Mouse (Mus musculus): ENCODE measurements around the gene Slit1.

Gene Slit1

DNA sequence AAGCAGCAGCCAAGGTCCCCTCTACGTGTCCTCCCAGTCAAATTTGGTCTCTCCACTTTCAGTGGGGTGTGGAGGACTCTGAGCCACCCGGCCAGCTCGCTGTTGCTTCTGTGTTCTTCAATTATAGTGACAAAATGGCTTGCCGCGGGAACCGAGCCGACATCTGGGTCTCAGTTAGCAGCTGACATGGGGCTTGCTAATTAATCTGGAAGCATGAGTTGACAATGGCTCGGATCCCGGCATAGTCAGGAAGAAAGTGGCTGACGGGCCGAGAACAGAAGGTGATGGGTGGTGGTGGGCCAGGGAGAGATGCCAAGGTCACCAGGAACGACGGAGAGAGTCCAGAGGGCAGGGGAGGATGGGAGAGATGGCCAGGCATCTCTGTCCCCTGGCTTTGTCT, 55.2 kb downstream of the Slit1 start:
- WGBS = 40% methylated on average over 13 of the region's 13 CpGs

DNA sequence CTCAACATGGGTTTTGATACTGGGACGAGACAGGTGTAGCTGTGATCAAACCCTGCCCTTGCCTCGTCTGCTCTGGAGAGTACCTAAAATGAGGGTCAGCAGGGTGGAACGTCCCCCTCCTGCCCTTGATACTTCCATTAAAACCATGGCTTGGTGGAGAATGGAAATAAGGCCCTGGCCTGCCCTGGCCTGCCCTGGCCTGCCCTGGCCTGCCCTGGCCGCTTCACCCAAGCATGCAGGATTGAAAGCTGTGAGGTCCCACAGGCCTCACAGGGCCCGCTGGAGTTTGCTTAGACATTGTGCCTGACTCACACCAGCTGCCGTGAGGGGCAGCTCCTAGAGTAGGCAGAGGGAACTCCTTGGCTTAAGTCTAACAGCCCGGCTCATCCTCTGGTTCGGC, 55.6 kb downstream of the Slit1 start:
- WGBS = 79% methylated on average over 8 of the region's 8 CpGs

DNA sequence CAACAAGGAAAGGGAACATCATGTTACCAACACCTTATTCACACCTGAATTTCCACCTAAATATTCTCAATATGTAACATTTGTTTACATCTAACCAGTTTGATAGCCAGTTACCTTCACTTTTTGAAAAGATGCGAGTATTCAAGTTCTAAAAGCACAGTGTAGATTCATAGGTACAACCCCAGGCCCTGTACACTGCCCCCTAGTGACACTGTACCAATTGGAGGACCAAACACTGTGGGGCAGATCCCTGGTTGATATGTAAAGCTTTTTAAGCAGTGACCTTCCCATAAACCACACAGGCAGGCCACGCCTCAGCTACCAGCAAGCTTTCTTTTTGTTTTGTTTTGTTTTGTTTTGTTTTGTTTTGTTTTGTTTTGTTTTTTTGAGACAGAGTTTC, 57.3 kb downstream of the Slit1 start:
- WGBS = 95% methylated on average over 2 of the region's 2 CpGs

DNA sequence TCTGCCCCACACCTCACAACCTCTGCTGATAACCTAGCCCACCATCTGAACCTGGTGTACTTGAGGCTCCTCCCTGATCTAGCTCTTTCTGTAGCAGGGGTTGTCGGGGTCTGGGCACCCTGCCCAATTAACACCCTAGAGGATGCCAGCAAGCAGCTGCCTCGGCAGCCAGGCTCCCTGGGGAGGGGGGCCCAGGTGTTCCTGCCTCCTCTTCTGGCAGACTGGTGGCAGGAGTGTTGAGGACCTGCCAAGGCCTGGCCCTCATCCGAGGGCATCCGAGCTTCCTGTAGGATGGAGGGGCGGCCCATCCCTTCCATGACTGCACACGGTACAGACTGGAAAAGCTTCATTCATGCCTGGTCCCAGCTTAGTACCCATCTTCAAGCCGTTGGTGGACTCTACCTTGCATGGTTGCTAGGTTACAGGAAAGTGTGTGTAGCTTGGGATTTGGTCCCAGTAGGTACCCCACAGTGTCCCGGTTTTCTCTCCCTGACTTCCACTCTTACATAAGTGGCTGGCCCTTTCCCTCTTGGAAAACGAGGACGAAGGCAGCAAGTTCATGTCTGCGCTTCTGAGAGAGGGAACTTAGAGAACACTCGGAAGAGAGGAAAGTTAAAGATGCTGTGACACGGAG, 57.9 kb downstream of the Slit1 start:
- 38% methylated on average over 13 of the region's 13 CpGs for WGBS

DNA sequence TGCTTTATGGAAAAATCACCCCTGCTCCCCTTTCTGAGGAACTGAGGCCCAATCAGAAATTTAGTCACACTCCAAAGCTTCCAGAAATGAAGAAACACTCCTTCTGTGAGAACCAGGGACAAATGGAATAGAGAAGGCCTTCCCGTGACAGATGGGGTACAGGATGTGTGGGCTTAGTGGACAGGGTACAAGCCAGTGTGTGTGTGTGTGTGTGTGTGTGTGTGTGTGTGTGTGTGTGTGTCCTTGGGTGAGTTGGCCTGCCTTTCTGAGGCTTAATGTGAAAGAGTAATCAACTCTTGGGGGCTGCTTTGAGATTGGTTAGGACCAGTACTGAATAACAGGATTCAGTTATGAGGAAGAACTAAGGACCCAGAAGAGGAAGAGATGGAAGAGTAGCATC, 58.6 kb downstream of the Slit1 start:
- 53% methylated on average over 1 of the region's 1 CpGs for WGBS

DNA sequence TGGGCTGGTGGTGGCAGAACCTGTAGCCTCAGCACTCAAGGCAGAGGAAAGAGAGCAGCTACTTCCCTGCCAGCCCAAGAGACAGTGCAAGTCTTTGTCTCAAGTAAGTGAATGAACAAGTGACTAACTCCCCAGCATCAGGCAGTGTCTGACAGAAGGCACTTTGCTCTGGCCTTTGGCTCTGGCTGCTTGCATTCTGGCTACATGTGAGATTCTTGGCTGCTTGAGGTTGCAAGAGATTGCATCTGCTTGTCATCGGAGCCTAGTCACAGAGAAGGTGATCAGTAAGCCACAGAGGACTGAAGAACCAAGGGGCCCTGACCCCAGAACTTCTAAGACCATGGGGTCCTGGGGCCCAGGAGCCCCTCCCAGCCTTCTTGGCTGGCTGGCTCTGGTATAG, 59.5 kb downstream of the Slit1 start:
- 62% methylated on average over 1 of the region's 1 CpGs for WGBS

DNA sequence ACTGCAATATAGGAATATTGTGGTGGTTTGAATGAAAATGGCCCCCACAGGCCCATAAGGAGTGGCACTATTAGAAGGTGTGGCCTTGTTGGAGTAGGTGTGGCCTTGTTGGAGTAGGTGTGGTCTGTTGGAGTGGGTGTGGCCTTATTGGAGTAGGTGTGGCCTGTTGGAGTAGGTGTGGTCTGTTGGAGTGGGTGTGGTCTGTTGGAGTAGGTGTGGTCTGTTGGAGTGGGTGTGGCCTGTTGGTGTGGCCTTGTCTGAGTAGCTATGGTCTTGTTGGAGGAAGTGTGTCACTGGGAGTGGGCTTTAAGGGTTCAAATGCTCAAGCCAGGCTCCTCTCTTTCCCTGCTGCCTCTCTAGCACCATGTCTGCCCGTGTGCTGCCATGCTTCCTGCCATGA, 63.2 kb downstream of the Slit1 start:
- 93% methylated on average over 1 of the region's 1 CpGs for WGBS

DNA sequence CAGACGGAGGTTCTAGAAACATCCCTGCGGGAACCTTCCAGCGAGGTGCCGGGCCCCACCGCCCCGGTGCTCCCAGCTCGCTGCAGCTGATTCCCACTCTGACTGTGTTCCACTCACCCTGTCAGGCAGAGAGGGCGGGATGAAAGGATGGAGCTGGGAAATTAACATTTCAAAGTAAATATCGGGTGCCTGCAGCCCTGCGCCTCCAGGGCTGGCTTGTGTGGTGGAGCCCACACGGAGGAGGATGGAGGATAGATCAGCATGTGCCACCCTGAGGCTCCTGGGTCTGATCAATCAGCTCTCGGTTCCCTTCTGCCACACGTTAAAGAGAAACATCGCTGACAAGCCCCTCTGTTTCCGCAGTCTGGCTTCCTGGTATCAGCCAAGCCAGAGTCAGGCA, 64.4 kb downstream of the Slit1 start:
- 31% methylated on average over 15 of the region's 15 CpGs for WGBS

DNA sequence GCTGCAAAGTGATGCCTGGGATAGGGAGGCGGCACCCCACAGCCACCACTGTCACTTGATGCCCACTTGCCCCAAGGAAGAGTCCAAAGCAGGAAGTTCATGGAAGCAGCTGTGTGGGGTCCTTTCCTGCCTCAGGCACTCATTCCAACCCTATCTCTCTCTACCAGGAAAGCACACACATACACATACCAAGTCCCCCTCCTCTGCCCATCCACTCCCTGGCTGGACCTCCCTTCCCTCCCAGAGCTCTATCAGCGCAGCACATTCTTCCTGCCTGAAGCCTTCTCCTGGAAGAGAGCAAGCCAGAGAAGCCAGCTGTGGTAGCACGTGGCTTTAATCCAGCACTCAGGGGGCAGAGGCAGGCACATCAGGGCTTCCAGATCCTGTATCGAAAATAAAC, 65.9 kb downstream of the Slit1 start:
- 79% methylated on average over 4 of the region's 4 CpGs for WGBS

DNA sequence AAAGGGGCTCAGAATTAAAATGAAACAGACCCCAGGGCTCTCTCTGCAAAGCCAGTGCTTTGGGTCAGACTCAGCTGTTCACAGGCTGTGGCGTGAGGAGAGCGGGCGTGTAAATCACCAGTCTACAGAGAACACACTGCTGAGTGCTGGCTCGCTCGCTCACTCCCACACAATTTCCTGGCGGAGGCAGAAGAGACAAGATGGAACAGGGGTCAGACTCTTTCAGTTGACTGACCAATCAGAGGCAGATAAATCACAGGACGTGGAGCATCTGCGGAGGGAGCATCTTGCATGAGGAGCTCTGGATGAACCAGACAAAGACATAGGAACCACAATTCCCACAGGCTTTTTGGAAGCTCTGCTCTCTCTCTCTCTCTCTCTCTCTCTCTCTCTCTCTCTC, 67.9 kb downstream of the Slit1 start:
- WGBS = 52% methylated on average over 8 of the region's 8 CpGs

DNA sequence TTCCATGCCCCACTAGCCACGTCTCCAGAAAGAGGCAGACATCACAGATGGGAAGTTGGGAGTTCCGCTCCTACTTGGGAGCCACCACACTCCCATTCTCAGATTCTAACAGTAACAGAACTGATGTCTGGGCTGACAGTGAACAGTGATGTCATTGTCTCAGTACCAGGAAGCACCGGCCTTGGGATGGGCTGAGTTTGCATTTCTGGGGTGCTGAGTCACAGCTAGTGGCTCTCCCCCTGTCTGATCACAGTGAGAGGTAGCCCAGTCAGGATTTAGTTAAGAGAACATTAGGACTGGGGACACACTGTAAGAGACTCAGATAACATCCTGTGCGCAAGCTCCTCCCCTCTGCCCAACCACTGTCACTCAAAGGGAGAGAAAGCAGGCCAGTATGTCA, 69.1 kb downstream of the Slit1 start:
- WGBS = 62% methylated on average over 4 of the region's 4 CpGs

DNA sequence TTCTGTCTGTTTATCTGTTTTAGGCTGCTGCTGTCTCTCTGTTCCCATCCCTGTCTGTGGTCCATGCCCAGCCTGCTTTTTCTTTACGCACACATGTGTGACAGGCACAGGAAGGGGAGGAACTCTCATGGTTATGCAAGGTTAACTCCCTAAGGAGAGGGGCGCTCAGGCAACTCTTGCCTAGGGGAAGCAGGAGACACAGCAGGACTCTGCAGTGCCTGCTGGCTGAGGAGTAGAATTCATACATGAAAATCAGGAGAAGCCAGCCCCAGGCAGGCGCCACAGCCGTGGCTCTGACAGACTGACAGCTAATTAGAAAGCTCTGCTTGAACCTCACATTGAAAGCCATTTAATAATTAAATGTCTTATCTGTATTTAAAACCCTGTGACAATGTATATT, 70.6 kb downstream of the Slit1 start:
- 71% methylated on average over 4 of the region's 4 CpGs for WGBS

DNA sequence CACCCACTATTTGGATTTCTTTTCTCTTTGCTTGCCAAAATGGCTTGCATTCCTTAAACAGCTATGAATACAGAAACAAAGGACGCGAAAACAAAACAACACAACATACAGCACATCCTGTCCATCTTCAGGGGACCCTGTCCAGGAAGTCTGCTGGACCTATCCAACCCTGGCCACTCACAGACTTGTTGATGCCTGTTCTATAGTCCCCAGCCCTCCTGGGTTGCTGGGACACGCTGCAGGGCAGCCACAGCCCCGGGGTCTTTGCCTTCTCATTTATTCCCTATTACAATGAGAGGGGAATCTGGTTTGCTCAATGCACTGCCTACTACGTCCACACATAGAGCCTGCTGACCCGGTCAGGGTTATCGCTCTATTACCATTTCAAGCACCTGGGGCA, 72.5 kb downstream of the Slit1 start:
- 82% methylated on average over 7 of the region's 7 CpGs for WGBS

DNA sequence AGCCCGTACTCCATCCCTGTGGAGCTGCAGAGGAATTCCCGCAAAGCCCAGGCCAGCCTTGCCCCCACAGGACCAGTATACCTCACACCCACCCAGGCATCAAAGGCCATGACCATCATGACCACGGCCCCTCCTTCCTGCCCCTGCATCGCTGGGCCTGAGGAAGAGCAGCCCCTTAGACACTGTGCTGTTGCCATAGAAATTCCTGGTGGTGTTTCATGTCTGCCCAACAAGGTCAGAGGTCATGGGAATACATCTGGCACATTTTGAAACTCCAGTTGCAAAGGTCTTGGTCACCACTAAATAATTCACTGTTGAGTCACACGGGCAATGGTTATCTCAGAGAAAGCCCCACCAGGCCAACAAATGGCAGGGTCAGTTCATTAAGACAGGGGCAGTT, 73.0 kb downstream of the Slit1 start:
- 72% methylated on average over 5 of the region's 5 CpGs for WGBS

DNA sequence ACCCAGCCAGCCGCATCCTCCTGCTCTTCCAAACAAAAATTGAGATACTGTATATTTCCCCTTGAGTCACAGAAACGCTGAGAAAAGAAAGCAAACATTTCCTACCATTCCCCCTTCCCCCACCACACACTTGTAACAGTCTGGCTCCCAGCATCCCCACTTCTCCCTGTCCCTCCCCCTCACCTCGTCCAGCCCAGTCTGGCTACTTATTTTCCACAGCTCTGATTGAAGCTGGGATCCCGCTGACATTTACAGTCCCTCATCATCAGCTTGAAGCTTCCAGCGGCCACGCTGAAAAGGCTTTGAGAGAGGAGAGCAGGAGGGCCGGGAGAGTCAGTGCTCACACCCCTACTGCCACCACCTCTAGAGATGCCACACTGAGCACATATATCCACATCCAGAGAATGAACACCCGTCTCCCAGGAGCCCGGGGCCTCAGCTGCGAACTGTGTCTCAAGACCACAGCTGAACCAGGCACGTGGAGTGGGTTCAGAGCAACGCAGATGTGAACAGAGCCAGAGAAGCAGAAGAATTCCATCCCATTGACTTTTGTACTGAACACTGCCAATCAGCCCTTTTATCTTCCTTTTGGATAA, 73.6 kb downstream of the Slit1 start:
- WGBS = 38% methylated on average over 12 of the region's 12 CpGs

DNA sequence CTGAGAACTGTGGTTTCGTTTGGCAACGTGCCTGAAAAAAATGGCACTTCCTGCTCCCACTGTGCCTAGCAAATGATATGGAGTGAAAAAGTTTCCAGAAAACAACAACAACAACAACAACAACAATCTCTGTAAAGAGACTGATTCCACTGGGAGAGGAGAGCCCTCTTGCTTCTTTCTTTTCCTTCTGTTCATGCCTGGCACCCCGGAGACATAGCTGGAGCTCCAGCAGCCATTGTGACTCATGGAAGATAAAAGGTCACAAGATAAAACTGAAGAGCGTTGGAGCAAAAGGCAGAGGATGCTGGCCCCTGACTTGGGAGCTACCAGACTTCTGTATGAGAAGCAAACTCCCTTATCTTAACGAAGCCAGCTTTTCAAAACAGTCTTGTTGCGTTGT, 75.9 kb downstream of the Slit1 start:
- WGBS = 72% methylated on average over 6 of the region's 6 CpGs

DNA sequence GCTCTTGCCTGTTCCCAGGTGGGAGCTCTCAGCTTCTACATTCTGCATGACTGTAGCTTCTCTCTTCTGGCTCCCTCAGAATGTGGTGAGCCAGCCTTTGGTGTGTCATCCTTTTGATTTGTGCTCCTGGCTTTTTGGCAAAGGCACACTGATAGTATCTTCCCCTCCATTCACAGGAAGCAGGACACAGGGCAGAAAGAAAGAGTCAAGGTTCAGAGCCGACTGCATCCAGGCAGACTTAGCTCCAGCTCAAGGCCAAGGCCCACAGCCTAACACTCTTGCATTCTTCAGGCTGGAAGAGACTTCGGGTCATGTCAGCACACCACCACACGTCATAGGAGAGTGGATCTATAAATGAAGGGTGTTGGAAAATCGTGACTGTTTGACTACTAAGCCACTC, 77.5 kb downstream of the Slit1 start:
- WGBS = 70% methylated on average over 4 of the region's 4 CpGs

DNA sequence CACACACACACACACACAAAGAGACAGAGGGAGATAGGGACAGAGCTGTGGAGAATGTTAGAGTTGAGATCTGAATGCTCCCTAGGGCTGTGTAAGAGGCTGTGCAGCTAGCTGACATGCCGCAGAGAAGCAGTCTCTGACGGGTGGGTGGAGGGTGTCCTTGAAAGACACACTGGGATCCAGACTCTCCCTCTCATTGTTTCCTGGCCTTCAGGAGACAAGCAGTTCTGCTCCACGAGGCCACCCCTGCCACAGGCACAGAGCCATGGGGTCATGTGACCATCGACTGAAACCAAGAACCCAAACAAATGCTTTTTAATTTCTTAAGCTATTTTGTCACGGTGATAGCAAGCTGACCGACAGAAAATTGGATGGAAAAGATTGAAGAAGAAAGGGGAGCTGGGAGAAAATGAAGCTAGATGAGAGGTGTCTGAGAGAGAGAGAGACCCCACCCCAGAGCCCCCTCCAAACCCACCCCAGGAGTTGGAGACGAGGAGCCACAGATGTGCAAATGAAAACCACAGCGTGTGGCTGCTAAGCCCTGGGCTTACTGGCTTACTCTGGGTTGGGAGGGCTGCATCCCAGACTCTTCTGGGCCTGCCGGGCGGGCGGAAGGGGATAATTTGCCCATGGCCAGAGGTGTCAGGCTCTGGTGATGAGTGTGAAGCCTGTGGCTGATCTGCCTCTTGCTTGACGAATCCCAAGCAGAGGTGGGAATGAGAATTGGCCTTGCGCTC, 79.8 kb downstream of the Slit1 start:
- WGBS = 54% methylated on average over 13 of the region's 13 CpGs

DNA sequence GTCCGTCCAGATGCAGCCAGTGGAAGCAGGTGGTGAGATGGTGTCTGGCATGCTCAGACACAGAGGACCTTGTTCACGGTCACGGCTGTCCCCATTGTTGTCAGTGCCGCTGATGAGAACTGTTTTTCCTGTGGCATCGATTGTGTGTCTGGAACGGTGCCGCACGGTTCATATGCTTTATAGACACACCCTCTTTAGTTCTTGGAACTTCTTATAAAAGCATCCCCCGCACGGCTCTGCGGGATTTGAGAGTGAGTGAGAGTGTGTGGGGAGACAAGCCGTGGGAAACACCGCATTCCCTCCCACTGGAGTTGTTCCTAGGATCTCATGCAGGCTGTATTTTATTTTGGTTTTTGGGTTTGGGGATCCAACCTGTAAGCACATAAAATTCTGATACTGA, 82.0 kb downstream of the Slit1 start:
- WGBS = 39% methylated on average over 13 of the region's 13 CpGs

DNA sequence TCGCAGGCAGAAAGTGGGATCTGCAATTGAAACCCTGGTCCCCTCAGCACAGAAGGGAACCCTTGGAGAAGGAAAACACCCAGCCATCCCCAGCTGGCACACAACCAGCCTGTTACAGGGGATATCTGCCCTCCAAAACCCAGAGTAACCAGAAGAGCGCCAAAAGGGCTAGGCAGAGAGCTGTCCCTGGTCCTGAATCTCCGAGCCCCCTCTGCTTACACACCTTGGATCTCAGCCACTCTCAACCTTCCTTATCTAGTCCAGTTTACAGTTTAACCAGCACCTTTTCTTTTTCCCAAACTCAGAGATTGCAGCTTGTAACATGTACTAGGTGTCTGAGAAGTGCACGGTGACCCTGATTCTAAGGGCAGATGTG, 82.5 kb downstream of the Slit1 start:
- WGBS = 47% methylated on average over 4 of the region's 4 CpGs

DNA sequence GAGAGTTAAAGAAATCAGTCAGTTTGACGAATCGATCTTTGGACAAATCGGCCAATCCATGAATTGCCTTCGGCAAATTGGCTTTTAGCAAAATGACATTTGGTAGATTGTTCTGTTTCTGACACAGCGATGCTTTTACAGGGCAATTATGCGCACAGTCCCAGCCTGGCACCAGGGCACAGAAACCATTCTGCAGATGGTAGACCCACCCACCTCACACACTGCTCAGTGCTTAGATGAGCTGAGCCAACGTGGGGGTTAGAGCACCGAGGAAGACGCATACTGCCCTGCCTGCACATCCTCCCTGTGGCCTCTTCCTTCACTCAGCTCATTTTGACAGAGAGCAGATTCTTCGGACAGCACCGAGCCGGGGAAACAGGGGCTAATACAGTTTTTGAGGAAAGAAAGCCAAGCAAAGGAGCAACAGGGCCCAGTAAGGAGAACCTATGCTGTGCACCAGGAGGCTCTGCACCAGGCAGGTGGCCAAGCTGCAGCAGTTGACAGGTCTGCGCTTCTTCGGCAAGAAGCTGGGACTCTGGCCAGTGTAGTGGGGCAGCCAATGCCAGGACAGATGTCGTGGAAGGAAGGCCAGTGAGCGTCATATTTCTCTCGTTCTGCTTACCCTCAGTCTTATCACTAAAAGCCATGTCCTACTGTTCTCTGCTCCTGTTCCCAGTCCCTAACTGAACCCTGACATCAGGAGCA, 83.0 kb downstream of the Slit1 start:
- WGBS = 27% methylated on average over 17 of the region's 17 CpGs

DNA sequence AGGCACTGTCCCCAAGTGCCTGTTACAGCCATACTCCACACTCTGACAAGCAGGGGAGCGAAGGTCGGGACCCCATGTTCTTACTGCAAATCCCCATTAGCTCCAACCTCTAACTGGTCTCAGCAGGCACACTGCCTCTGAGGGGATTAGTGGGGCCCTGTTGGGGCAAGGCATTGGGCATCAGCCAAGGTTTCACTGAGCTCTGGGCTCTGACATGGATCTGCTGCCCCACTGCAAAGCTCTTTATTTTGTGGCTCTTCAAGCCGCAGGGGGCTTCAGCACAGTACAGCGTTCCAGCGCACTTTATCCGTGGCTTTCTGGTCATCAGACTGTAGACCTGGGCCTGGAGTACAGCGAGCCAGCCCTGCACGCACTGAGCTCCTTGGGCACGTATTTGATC, 86.0 kb downstream of the Slit1 start:
- WGBS = 70% methylated on average over 9 of the region's 9 CpGs

DNA sequence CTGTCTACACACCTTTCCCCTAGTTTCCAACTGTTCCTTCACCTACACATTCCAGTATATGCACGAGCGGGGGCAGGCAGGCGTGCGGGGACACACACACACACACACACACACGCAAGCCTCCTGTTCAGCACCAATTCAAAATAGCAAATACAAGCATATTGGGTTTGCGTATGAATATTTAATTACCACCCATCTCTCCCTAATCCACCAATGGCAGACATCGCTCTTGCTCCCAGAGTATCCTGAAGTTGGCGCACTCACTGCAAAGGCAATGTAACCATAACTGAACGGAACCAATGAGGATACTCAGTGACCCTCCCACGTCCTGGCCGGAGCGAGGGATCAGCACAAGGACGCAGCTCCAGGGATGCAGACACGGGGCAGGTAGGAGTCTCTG, 86.8 kb downstream of the Slit1 start:
- WGBS = 68% methylated on average over 14 of the region's 14 CpGs
